Mouse (Mus musculus) MEL (cell line): ENCODE measurements around the gene Pkd1. TPM values are rescaled to one million over a fixed set of nuclear protein-coding genes. Genes with fewer than 3 reads are reported as not detected.
A peak's percentile ranks its signal among the peaks of the same experiment; 100 is the strongest.

Experiments
- DNase-seq: peaks from one replicate; pipeline ENCODE4 v3.0.0; 2011; ENCODE audit warnings: low read depth, low spot score
- H3K27ac ChIP-seq: 2 replicates; pipeline ENCODE4 v1.5.1; 2012; ENCODE audit warnings: low read depth, mild to moderate bottlenecking, control low read depth, low read length, moderate library complexity; ENCODE audit not compliant: control insufficient read depth
- H3K27me3 ChIP-seq, 2 experiments: fragments of 150-350 bp in 1 of 2; sonication (generic) in 1 of 2; 2 replicates each; pipeline ENCODE4 v1.6.1; 2012; ENCODE audit warnings: low read length in 2 of 2, mild to moderate bottlenecking in 2 of 2, improper control_type of control experiment in 1 of 2, moderate library complexity in 1 of 2; ENCODE audit not compliant: insufficient read depth in 2 of 2, control insufficient read depth in 1 of 2
- H3K36me3 ChIP-seq, 2 experiments: 2 replicates each; pipeline ENCODE4 v1.6.1; 2012 to 2014; ENCODE audit warnings: low read length in 2 of 2, improper control_type of control experiment in 1 of 2, inconsistent platforms in 1 of 2, mild to moderate bottlenecking in 1 of 2; ENCODE audit not compliant: insufficient read depth in 2 of 2, control insufficient read depth in 1 of 2
- H3K4me1 ChIP-seq, 2 experiments: fragments of 150-350 bp in 1 of 2; sonication (generic) in 1 of 2; 2 replicates each; pipeline ENCODE4 v1.6.1; 2012; ENCODE audit warnings: low read length in 2 of 2, improper control_type of control experiment in 1 of 2, mild to moderate bottlenecking in 1 of 2; ENCODE audit not compliant: insufficient read depth in 2 of 2, control insufficient read depth in 1 of 2
- H3K4me3 ChIP-seq, 2 experiments: fragments of 150-350 bp in 1 of 2; sonication (generic) in 1 of 2; 2 replicates each; pipeline ENCODE4 v1.5.1; 2012; ENCODE audit warnings: low read depth in 2 of 2, low read length in 2 of 2, mild to moderate bottlenecking in 2 of 2, moderate library complexity in 2 of 2, control low read depth in 1 of 2, improper control_type of control experiment in 1 of 2; ENCODE audit not compliant: control insufficient read depth in 1 of 2, insufficient read depth in 1 of 2
- H3K79me2 ChIP-seq: 2 replicates; pipeline ENCODE4 v1.6.1; 2012; ENCODE audit warnings: mild to moderate bottlenecking, low read length, moderate library complexity; ENCODE audit not compliant: control insufficient read depth, poor library complexity, insufficient read depth
- H3K9ac ChIP-seq: 2 replicates; pipeline ENCODE4 v1.6.1; 2012; ENCODE audit warnings: low read depth, mild to moderate bottlenecking, control low read depth, low read length, moderate library complexity; ENCODE audit not compliant: control insufficient read depth, poor library complexity, severe bottlenecking
- H3K9me3 ChIP-seq: fragments of 150-350 bp; sonication (generic); replicated peaks from 2 replicates; pipeline ENCODE4 v1.6.1; 2012; ENCODE audit warnings: mild to moderate bottlenecking, low read length, improper control_type of control experiment, moderate library complexity; ENCODE audit not compliant: insufficient read depth
- BHLHE40 ChIP-seq: IDR thresholded peaks from 2 replicates; pipeline ENCODE4 v1.6.1; 2012; ENCODE audit warnings: low read depth, mild to moderate bottlenecking, inconsistent platforms, low read length, improper control_type of control experiment, borderline replicate concordance
- CHD1 ChIP-seq: IDR thresholded peaks from 2 replicates; pipeline ENCODE4 v1.6.1; 2012; ENCODE audit warnings: low read depth, mild to moderate bottlenecking, inconsistent platforms, low read length, improper control_type of control experiment
- CHD2 ChIP-seq: IDR thresholded peaks from 2 replicates; pipeline ENCODE4 v1.6.1; 2011; ENCODE audit warnings: low read length, improper control_type of control experiment
- CTCF ChIP-seq, 3 experiments: IDR thresholded peaks in 2 of 3; conservative IDR thresholded peaks in 1 of 3; 2 replicates each; pipeline ENCODE4 v1.5.1; 2011 to 2012; ENCODE audit warnings: low read length in 3 of 3, low read depth in 2 of 3, mild to moderate bottlenecking in 2 of 3, improper control_type of control experiment in 1 of 3, inconsistent platforms in 1 of 3, mixed read lengths in 1 of 3, moderate library complexity in 1 of 3; ENCODE audit not compliant: control insufficient read depth in 1 of 3, insufficient read depth in 1 of 3, poor library complexity in 1 of 3, severe bottlenecking in 1 of 3
- E2F4 ChIP-seq: IDR thresholded peaks from 2 replicates; pipeline ENCODE4 v1.6.1; 2011; ENCODE audit warnings: low read depth, low read length, improper control_type of control experiment, borderline replicate concordance
- ELF1 ChIP-seq: IDR thresholded peaks from 2 replicates; pipeline ENCODE4 v1.6.1; 2014; ENCODE audit warnings: low read depth, mild to moderate bottlenecking, inconsistent platforms, low read length, improper control_type of control experiment, moderate library complexity
- EP300 ChIP-seq, 2 experiments: IDR thresholded peaks; 2 replicates each; pipeline ENCODE4 v1.6.1; 2011; ENCODE audit warnings: improper control_type of control experiment in 2 of 2, low read length in 2 of 2, low read depth in 1 of 2, mild to moderate bottlenecking in 1 of 2
- ETS1 ChIP-seq: IDR thresholded peaks from 2 replicates; pipeline ENCODE4 v1.6.1; 2012; ENCODE audit warnings: low read depth, mild to moderate bottlenecking, inconsistent platforms, low read length, improper control_type of control experiment, moderate library complexity
- GABPA ChIP-seq: IDR thresholded peaks from 2 replicates; pipeline ENCODE4 v1.6.1; 2012; ENCODE audit warnings: low read depth, mild to moderate bottlenecking, inconsistent platforms, low read length, improper control_type of control experiment, moderate library complexity
- GATA1 ChIP-seq: IDR thresholded peaks from 2 replicates; pipeline ENCODE4 v1.6.1; 2011; ENCODE audit warnings: low read depth, low read length, improper control_type of control experiment
- HCFC1 ChIP-seq: IDR thresholded peaks from 2 replicates; pipeline ENCODE4 v1.6.1; 2012; ENCODE audit warnings: low read depth, mild to moderate bottlenecking, inconsistent platforms, low read length, improper control_type of control experiment, moderate library complexity
- JUND ChIP-seq: IDR thresholded peaks from 2 replicates; pipeline ENCODE4 v1.6.1; 2011; ENCODE audit warnings: low read depth, mild to moderate bottlenecking, improper control_type of control experiment, low read length
- KAT2A ChIP-seq: conservative IDR thresholded peaks from 2 replicates; pipeline ENCODE4 v1.6.1; 2012; ENCODE audit warnings: low read depth, low read length, improper control_type of control experiment, inconsistent platforms
- MAX ChIP-seq: IDR thresholded peaks from 2 replicates; pipeline ENCODE4 v1.6.1; 2011; ENCODE audit warnings: low read length, improper control_type of control experiment
- MAZ ChIP-seq: IDR thresholded peaks from 2 replicates; pipeline ENCODE4 v1.6.1; 2012; ENCODE audit warnings: low read depth, mild to moderate bottlenecking, inconsistent platforms, low read length, improper control_type of control experiment
- MEF2A ChIP-seq: IDR thresholded peaks from 2 replicates; pipeline ENCODE4 v1.6.1; 2014; ENCODE audit warnings: low read depth, mild to moderate bottlenecking, inconsistent platforms, low read length, improper control_type of control experiment; ENCODE audit not compliant: poor library complexity, insufficient replicate concordance, severe bottlenecking; ENCODE audit errors: extremely low read depth
- MXI1 ChIP-seq: IDR thresholded peaks from 2 replicates; pipeline ENCODE4 v1.6.1; 2011; ENCODE audit warnings: mild to moderate bottlenecking, low read depth, low read length, improper control_type of control experiment
- MYC ChIP-seq: IDR thresholded peaks from 2 replicates; pipeline ENCODE4 v1.6.1; 2011; ENCODE audit warnings: low read depth, mild to moderate bottlenecking, low read length, improper control_type of control experiment, moderate library complexity
- NELFE ChIP-seq: IDR thresholded peaks from 2 replicates; pipeline ENCODE4 v1.6.1; 2011; ENCODE audit warnings: low read depth, low read length, improper control_type of control experiment
- NRF1 ChIP-seq: IDR thresholded peaks from 2 replicates; pipeline ENCODE4 v1.6.1; 2014; ENCODE audit warnings: low read depth, mild to moderate bottlenecking, inconsistent platforms, low read length, improper control_type of control experiment, moderate library complexity; ENCODE audit not compliant: poor library complexity, insufficient read depth, severe bottlenecking
- POLR2A ChIP-seq, 2 experiments: IDR thresholded peaks; 2 replicates each; pipeline ENCODE4 v1.6.1; 2011 to 2012; ENCODE audit warnings: low read length in 2 of 2, mild to moderate bottlenecking in 2 of 2, control low read depth in 1 of 2, improper control_type of control experiment in 1 of 2, low read depth in 1 of 2, moderate library complexity in 1 of 2; ENCODE audit not compliant: control insufficient read depth in 1 of 2, insufficient read depth in 1 of 2, poor library complexity in 1 of 2
- POLR2AphosphoS5 ChIP-seq: IDR thresholded peaks from 2 replicates; pipeline ENCODE4 v1.6.1; 2012; ENCODE audit warnings: low read depth, borderline replicate concordance, mild to moderate bottlenecking, inconsistent platforms, low read length, moderate library complexity, mixed read lengths
- RAD21 ChIP-seq: IDR thresholded peaks from 2 replicates; pipeline ENCODE4 v1.6.1; 2011; ENCODE audit warnings: mild to moderate bottlenecking, low read depth, low read length, improper control_type of control experiment
- RCOR1 ChIP-seq: IDR thresholded peaks from 2 replicates; pipeline ENCODE4 v1.6.1; 2012; ENCODE audit warnings: low read depth, mild to moderate bottlenecking, inconsistent platforms, low read length, improper control_type of control experiment
- SIN3A ChIP-seq: IDR thresholded peaks from 2 replicates; pipeline ENCODE4 v1.6.1; 2012; ENCODE audit warnings: low read length, improper control_type of control experiment, inconsistent platforms
- SMC3 ChIP-seq: IDR thresholded peaks from 2 replicates; pipeline ENCODE4 v1.6.1; 2011; ENCODE audit warnings: low read depth, low read length, improper control_type of control experiment
- TBP ChIP-seq: IDR thresholded peaks from 2 replicates; pipeline ENCODE4 v1.8.0; 2011; ENCODE audit warnings: low read depth, low read length, improper control_type of control experiment
- TCF12 ChIP-seq: IDR thresholded peaks from 2 replicates; pipeline ENCODE4 v1.6.1; 2014; ENCODE audit warnings: low read depth, mild to moderate bottlenecking, inconsistent platforms, low read length, improper control_type of control experiment, moderate library complexity
- UBTF ChIP-seq: IDR thresholded peaks from 2 replicates; pipeline ENCODE4 v1.6.1; 2012; ENCODE audit warnings: low read depth, mild to moderate bottlenecking, inconsistent platforms, low read length, improper control_type of control experiment, moderate library complexity, borderline replicate concordance; ENCODE audit not compliant: insufficient read depth
- USF1 ChIP-seq: IDR thresholded peaks from 2 replicates; pipeline ENCODE4 v1.6.1; 2014; ENCODE audit warnings: low read depth, mild to moderate bottlenecking, inconsistent platforms, low read length, improper control_type of control experiment, moderate library complexity
- USF2 ChIP-seq, 2 experiments: IDR thresholded peaks; 2 replicates each; pipeline ENCODE4 v1.6.1; 2011 to 2012; ENCODE audit warnings: improper control_type of control experiment in 2 of 2, low read length in 2 of 2, borderline replicate concordance in 1 of 2, inconsistent platforms in 1 of 2, low read depth in 1 of 2, mild to moderate bottlenecking in 1 of 2; ENCODE audit not compliant: insufficient read depth in 1 of 2
- ZC3H11A ChIP-seq: IDR thresholded peaks from 2 replicates; pipeline ENCODE4 v1.6.1; 2012; ENCODE audit warnings: low read depth, mild to moderate bottlenecking, inconsistent platforms, low read length, improper control_type of control experiment
- ZKSCAN1 ChIP-seq: IDR thresholded peaks from 2 replicates; pipeline ENCODE4 v1.6.1; 2012; ENCODE audit warnings: low read depth, mild to moderate bottlenecking, inconsistent platforms, low read length, improper control_type of control experiment, moderate library complexity
- ZMIZ1 ChIP-seq: IDR thresholded peaks from 2 replicates; pipeline ENCODE4 v1.6.1; 2012; ENCODE audit warnings: low read depth, mild to moderate bottlenecking, inconsistent platforms, low read length, improper control_type of control experiment, moderate library complexity
- ZNF384 ChIP-seq: IDR thresholded peaks from 2 replicates; pipeline ENCODE4 v1.6.1; 2012; ENCODE audit warnings: low read depth, mild to moderate bottlenecking, inconsistent platforms, low read length, improper control_type of control experiment
- polyA plus RNA-seq, 2 experiments: library from polyadenylated mRNA; stranded (reverse) in 1 of 2; unstranded in 1 of 2; fragments of >175 nt in 1 of 2; fragments of >200 nt in 1 of 2; gene quantifications; 2 replicates each; pipeline versions ENCODE4 v1.2.1 to v1.2.4; 2012; ENCODE audit warnings: low replicate concordance in 2 of 2, low read depth in 1 of 2; ENCODE audit not compliant: insufficient read length in 2 of 2, insufficient read depth in 1 of 2, missing spikeins in 1 of 2
- total RNA-seq: library from RNA; depleted of rRNA; stranded (reverse); fragments of 300-350 nt; gene quantifications from 2 replicates; pipeline ENCODE4 v1.2.3, GENCODE M21; 2012

The Pkd1 gene
- total and polyA plus RNA-seq, 3 experiments, result 10.6 to 10.7 TPM; not detected in 1

GRCm38 (mm10) chr17:24527723-24528559 lies 21.7 kb upstream of the Pkd1 start, which contains the start of gene Traf7:
Gene Traf7 (minus strand): TSS chr17:24527938.
- peak; percentile 100 for DNase-seq
- H3K4me3 ChIP-seq, result peak within 1 kb of the TSS; percentile 77 to 78
- H3K27me3 ChIP-seq, result no peaks in the 10 kb centered on the region
- no peaks in the 10 kb centered on the region for H3K9me3 ChIP-seq
- H3K27ac ChIP-seq, result peak within 1 kb of the TSS; percentile 81
- peaks cover 0 to 10% of the 10 kb centered on the region in 2 experiments; a peak in 3 of 4 replicates for H3K36me3 ChIP-seq
- peak within 1 kb of the TSS; percentile 86 for H3K9ac ChIP-seq
- peaks cover 46% of the 10 kb centered on the region for H3K79me2 ChIP-seq
- H3K4me1 ChIP-seq, result peaks cover 0 to 8% of the 10 kb centered on the region in 2 experiments; a peak in 1 of 4 replicates
- TF ChIP-seq ELF1 (peak; percentile 97), RAD21 (no peak), TBP (peak; percentile 99), POLR2AphosphoS5 (peak; percentile 98; the same call in 1 of the 2 replicates), ZC3H11A (no peak), USF1 (no peak), CHD2 (peak; percentile 88), POLR2A (IDR thresholded peaks at IDR 0.05; ENCODE audit: control insufficient read depth in 1 of 2, insufficient read depth in 1 of 2, low read depth in 1 of 2, low read length in 2 of 2, poor library complexity in 1 of 2) (peak; percentile 84 to 100), MAX (peak; percentile 61; the same call in 1 of the 2 replicates), JUND (no peak), MEF2A (no peak), EP300 (IDR thresholded peaks at IDR 0.05; ENCODE audit: low read depth in 1 of 2, low read length in 2 of 2) (no peak), MYC (peak; percentile 94), HCFC1 (peak; percentile 98), KAT2A (peak; percentile 95), RCOR1 (no peak), NRF1 (peak; percentile 26; the same call in 1 of the 2 replicates), ETS1 (no peak), SIN3A (peak; percentile 94), CHD1 (no peak), ZMIZ1 (peak; percentile 99), GABPA (no peak), ZNF384 (no peak), UBTF (no peak), TCF12 (peak; percentile 30), SMC3 (no peak), USF2 (IDR thresholded peaks at IDR 0.05; ENCODE audit: borderline replicate concordance in 1 of 2, insufficient read depth in 1 of 2, low read depth in 1 of 2, low read length in 2 of 2) (no peak), MAZ (no peak), CTCF (IDR thresholded peaks at IDR 0.05 in 2 of 3, conservative IDR thresholded peaks at IDR 0.05 in 1 of 3; ENCODE audit: control insufficient read depth in 1 of 3, insufficient read depth in 1 of 3, low read depth in 2 of 3, low read length in 3 of 3, poor library complexity in 1 of 3, severe bottlenecking in 1 of 3) (no peak), GATA1 (no peak), MXI1 (peak; percentile 83), BHLHE40 (no peak), ZKSCAN1 (no peak), E2F4 (no peak), NELFE (peak; percentile 100)
